Mouse (Mus musculus) heart, embryonic 11.5 days (tissue): ENCODE measurements around the gene Lancl3. TPM values are rescaled to one million over a fixed set of nuclear protein-coding genes. Genes with fewer than 3 reads are reported as not detected.
A peak's percentile ranks its signal among the peaks of the same experiment; 100 is the strongest.
"Not testable (repeated sequence)": the region's sequence is repeated elsewhere in the genome, so short reads cannot be mapped to it uniquely, and the experiment has no call there.

Experiments
- ATAC-seq: fragments of 200-750 bp; cut with Nextera tagmentation; replicated peaks from 2 replicates; pipeline ENCODE4 v1.8.0; 2017; ENCODE audit warnings: moderate library complexity; ENCODE audit not compliant: insufficient number of reproducible peaks, low FRiP score, low TSS enrichment
- H3K27ac ChIP-seq: fragments of 300-500 bp; sonication (generic); 2 replicates; pipeline ENCODE4 v1.5.1; 2014; ENCODE audit warnings: mild to moderate bottlenecking, low read depth, low read length
- H3K27me3 ChIP-seq: fragments of 300-500 bp; sonication (generic); 2 replicates; pipeline ENCODE4 v1.6.1; 2014; ENCODE audit warnings: mild to moderate bottlenecking, low read length, mixed read lengths; ENCODE audit not compliant: control insufficient read depth, insufficient read depth
- H3K36me3 ChIP-seq: fragments of 300-500 bp; sonication (generic); 2 replicates; pipeline ENCODE4 v1.6.1; 2014; ENCODE audit warnings: mild to moderate bottlenecking, low read length, moderate library complexity, mixed read lengths; ENCODE audit not compliant: control insufficient read depth, insufficient read depth
- H3K4me1 ChIP-seq: fragments of 300-500 bp; sonication (generic); 2 replicates; pipeline ENCODE4 v1.6.1; 2014; ENCODE audit warnings: low read length; ENCODE audit not compliant: control insufficient read depth, insufficient read depth
- H3K4me2 ChIP-seq: fragments of 300-500 bp; sonication (generic); 2 replicates; pipeline ENCODE4 v1.6.1; 2014; ENCODE audit warnings: mild to moderate bottlenecking, moderate library complexity
- H3K4me3 ChIP-seq: fragments of 300-500 bp; sonication (generic); 2 replicates; pipeline ENCODE4 v1.5.1; 2014; ENCODE audit warnings: low read depth, low read length
- H3K9ac ChIP-seq: fragments of 300-500 bp; sonication (generic); 2 replicates; pipeline ENCODE4 v1.6.1; 2014; ENCODE audit warnings: mild to moderate bottlenecking, low read depth, low read length, moderate library complexity
- H3K9me3 ChIP-seq: fragments of 300-500 bp; sonication (generic); replicated peaks from 2 replicates; pipeline ENCODE4 v1.6.1; 2016; ENCODE audit warnings: low read length; ENCODE audit not compliant: control insufficient read depth
- WGBS: fragments of 180-500 bp; shearing (Covaris S2); extraction: QIAGEN DNeasy Blood & Tissue Kit; methylation state at CpG from one replicate; pipeline ENCODE4 v1.1.7; 2014; ENCODE audit not compliant: insufficient replicate concordance; 5-methylcytosine and 5-hydroxymethylcytosine counted together
- polyA plus RNA-seq: library from polyadenylated mRNA; unstranded; fragments of >200 nt; fragmentation: Nextera tagmentation; extraction: Ambion mirVana; gene quantifications from 2 replicates; pipeline ENCODE4 v1.2.1, GENCODE M21; 2014

Gene Lancl3
- polyA plus RNA-seq, 1 experiment from 2014 or later: 0.43 TPM

- WGBS: 7% methylated on average over 59 of the region's 94 CpGs
- H3K27ac ChIP-seq: peak within 1 kb of the TSS; percentile 35; the same call in 1 of the 2 replicates
Measured at GRCm38 (mm10) chrX:9272460-9273361, 73.0 kb downstream of the Lancl3 start, which contains the start of gene Xk. TSS of gene Xk (plus strand) at chrX:9272756.

GRCm38 (mm10) chrX:9273377-9274002 lies 73.8 kb downstream of the Lancl3 start:
- 51% methylated on average over 12 of the region's 12 CpGs for WGBS
- Histone ChIP-seq H3K4me3 (peak overlapping the region; percentile 50), H3K27me3 (no peaks in the 10 kb centered on the region), H3K36me3 (no peaks in the 10 kb centered on the region), H3K9ac (peak overlapping the region; percentile 64; the same call in 1 of the 2 replicates), H3K27ac (no peak overlapping the region; the same call in 1 of the 2 replicates), H3K4me2 (peak overlapping the region; percentile 60), H3K4me1 (no peaks in the 10 kb centered on the region), H3K9me3 (no peaks in the 10 kb centered on the region)
- ATAC-seq: no peak

More at GRCm38 (mm10) chrX:9272460-9273361, 73.0 kb downstream of the Lancl3 start, which contains the start of gene Xk:
- Histone ChIP-seq H3K4me3 (peak within 1 kb of the TSS; percentile 50), H3K9me3 (no peaks in the 10 kb centered on the region), H3K9ac (peak within 1 kb of the TSS; percentile 64), H3K36me3 (no peaks in the 10 kb centered on the region), H3K4me1 (no peaks in the 10 kb centered on the region), H3K4me2 (peak within 1 kb of the TSS; percentile 60), H3K27me3 (no peaks in the 10 kb centered on the region)
- ATAC-seq: peak; percentile 93

DNA sequence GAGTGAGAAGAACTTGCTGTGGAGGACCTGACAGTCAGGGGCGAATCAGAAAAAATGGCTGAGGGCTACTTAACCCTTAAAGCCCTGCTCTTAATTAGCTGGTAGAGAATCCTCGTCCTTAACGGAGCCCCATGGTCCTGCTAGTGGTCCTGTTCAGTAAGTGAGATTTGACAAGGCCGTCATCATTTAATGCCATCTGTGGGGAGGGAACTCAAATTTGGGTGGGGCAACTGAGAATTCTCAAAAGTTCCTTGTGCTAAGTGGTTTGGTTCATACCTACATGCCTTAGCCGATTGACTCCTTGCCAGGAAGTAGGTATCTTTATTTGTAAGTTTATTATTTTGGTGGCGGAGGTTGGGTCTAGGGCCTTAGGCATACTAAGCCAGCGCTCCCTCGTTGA lies 74.6 kb downstream of the Lancl3 start:
- WGBS: 70% methylated on average over 8 of the region's 8 CpGs
- Histone ChIP-seq H3K9me3 (no peaks in the 10 kb centered on the region), H3K4me3 (peak overlapping the region; percentile 8; the same call in 1 of the 2 replicates), H3K27ac (no peak overlapping the region), H3K27me3 (no peaks in the 10 kb centered on the region), H3K9ac (no peak overlapping the region), H3K4me2 (no peak overlapping the region), H3K4me1 (no peaks in the 10 kb centered on the region), H3K36me3 (no peaks in the 10 kb centered on the region)
- no peak for ATAC-seq

GRCm38 (mm10) chrX:9283464-9283863 lies 83.8 kb downstream of the Lancl3 start, which contains the start of gene H2al1m:
TSS of gene H2al1m (plus strand) at chrX:9283764.
- ATAC-seq, H3K36me3 ChIP-seq, H3K9ac ChIP-seq, H3K27me3 ChIP-seq, H3K4me1 ChIP-seq, H3K27ac ChIP-seq, H3K9me3 ChIP-seq, H3K4me3 ChIP-seq, H3K4me2 ChIP-seq: not testable (repeated sequence)
- WGBS: no CpG with 5 or more reads among the region's 1 CpGs

GRCm38 (mm10) chrX:9293140-9293829 lies 93.6 kb downstream of the Lancl3 start:
- H3K4me3 ChIP-seq, H3K9ac ChIP-seq, ATAC-seq, H3K36me3 ChIP-seq, H3K9me3 ChIP-seq, H3K4me2 ChIP-seq, H3K27me3 ChIP-seq, H3K27ac ChIP-seq, H3K4me1 ChIP-seq: not testable (repeated sequence)
- WGBS: 78% methylated on average over 3 of the region's 4 CpGs

- no peaks in the 10 kb centered on the region for H3K36me3 ChIP-seq
- H3K4me3 ChIP-seq: no peak overlapping the region
- no peaks in the 10 kb centered on the region for H3K27me3 ChIP-seq
- no peak overlapping the region for H3K4me2 ChIP-seq
- no peak overlapping the region for H3K9ac ChIP-seq
- 69% methylated on average over 5 of the region's 5 CpGs for WGBS
- peak; percentile 76 for ATAC-seq
- H3K9me3 ChIP-seq: no peaks in the 10 kb centered on the region
- H3K27ac ChIP-seq: 0 out of 2 replicates have a peak overlapping the region, but pooled peaks have one; percentile 35
- no peaks in the 10 kb centered on the region for H3K4me1 ChIP-seq
Measured at GRCm38 (mm10) chrX:9298413-9298864, 98.7 kb downstream of the Lancl3 start.

DNA sequence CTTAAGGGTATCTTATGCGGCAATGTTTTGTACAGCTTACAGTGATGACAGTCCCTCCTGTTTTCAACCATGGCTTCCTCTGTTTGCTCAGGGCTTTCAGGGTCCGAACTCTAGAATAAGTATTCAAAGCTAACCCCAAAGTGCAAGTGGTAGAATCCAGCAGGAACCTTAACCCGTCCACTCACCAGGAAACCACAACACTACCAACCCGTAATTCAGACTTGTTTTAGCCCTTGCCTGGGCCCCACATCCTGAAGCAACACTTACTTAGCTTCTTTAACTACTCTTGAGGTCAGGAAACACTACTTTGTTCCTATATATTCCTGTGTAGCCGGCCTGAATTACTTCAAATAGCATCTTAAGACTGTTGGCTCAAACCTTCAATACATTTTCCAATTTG lies 103.1 kb downstream of the Lancl3 start:
- H3K36me3 ChIP-seq: no peaks in the 10 kb centered on the region
- no peak overlapping the region for H3K9ac ChIP-seq
- H3K27me3 ChIP-seq: no peaks in the 10 kb centered on the region
- no peak overlapping the region for H3K4me3 ChIP-seq
- H3K9me3 ChIP-seq: no peaks in the 10 kb centered on the region
- no peak for ATAC-seq
- H3K27ac ChIP-seq: no peak overlapping the region
- no peaks in the 10 kb centered on the region for H3K4me1 ChIP-seq
- 78% methylated on average over 5 of the region's 5 CpGs for WGBS
- H3K4me2 ChIP-seq: no peak overlapping the region

GRCm38 (mm10) chrX:9303455-9303854 lies 103.8 kb downstream of the Lancl3 start:
- Histone ChIP-seq H3K9me3 (no peaks in the 10 kb centered on the region), H3K4me2 (no peak overlapping the region), H3K27me3 (no peaks in the 10 kb centered on the region), H3K27ac (no peak overlapping the region), H3K9ac (no peak overlapping the region), H3K4me3 (no peak overlapping the region), H3K4me1 (no peaks in the 10 kb centered on the region), H3K36me3 (no peaks in the 10 kb centered on the region)
- ATAC-seq: no peak
- WGBS: 55% methylated on average over 1 of the region's 1 CpGs
